Mouse (Mus musculus): ENCODE measurements at regions not wholly inside any gene's neighbourhood (a gene's known extent, or its start where the extent isn't known, plus 50 kb on each side); places are given as distances from the start of the nearest gene placed in this dataset.

DNA sequence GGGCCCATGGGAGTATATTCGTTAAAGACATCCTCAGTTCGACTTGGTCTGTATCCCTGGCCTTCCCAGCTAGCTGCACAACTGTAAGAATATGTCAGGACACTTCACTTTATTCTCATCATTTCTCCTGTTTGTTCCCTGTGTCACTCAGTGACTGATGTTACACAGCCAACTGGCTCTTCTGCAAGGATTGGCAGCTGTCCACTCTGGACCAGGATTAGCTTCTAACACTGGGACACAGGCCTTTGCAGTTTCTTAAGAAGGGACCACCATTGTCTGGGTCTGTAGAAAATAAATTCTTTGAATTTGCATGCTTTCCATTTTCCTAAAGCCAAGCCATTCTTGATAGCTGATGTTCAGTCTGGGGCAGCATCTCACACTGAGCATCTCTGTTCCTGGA, 622.1 kb upstream of the Camk1g start:
- H3K4me2 ChIP-seq = no peak overlapping the region
- WGBS = 59% methylated on average over 2 of the region's 2 CpGs
- H3K4me1 ChIP-seq (ENCODE audit: insufficient read depth) = no peaks in the 10 kb centered on the region
- H3K27me3 ChIP-seq (ENCODE audit: insufficient read depth, low read length) = peaks cover 2% of the 10 kb centered on the region; the same call in 1 of the 2 replicates
- DNase-seq = no peak
- H3K36me3 ChIP-seq (ENCODE audit: insufficient read depth) = no peaks in the 10 kb centered on the region
- H3K27ac ChIP-seq (ENCODE audit: low read depth) = no peak overlapping the region
- no peaks in the 10 kb centered on the region for H3K9me3 ChIP-seq (ENCODE audit: low read depth, low read length)
- no peak overlapping the region for H3K4me3 ChIP-seq (ENCODE audit: low read depth, low read length)
- ATAC-seq (ENCODE audit: insufficient read depth) = no peak
- no peak for TF ChIP-seq CTCF (IDR thresholded peaks at IDR 0.05; ENCODE audit: low read depth)
- no peak overlapping the region for H3K9ac ChIP-seq

DNA sequence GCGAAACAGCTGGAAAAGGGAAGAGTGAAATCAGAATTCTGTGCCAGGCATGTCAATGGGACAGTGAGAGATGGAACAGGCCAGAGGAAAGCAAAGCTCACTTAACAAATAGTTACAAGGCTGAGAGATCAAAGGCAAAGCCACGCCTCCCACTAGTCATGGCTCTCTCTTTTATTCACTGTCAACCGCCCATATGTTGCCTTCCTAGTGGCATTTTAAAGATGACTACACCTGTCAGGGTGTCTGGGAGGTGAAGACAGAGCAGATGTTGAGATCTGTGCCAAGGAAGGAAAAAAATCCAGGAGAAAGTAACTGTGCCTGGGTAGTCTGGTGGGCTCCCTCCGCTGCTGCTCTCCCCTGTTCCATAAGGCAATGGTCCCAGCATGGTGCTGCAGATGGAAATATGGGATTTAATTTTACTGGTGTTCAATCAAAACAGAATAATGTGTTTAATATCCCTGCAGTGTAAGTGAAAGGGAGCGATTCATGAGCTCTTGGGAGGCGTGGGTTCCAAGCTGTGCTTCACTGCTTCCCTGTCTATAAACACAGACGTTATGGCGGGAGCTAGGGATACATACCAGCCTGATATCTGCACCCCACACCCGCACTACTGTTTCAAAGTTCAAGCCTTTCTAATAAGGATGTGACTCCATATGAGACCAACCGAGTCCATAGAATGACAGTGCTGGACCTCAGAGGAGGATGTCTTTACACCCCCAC, 620.0 kb upstream of the Camk1g start:
- DNase-seq (peak; percentile 52), ATAC-seq (ENCODE audit: insufficient read depth) (no peak)
- Histone ChIP-seq H3K9ac (no peak overlapping the region), H3K27ac (ENCODE audit: low read depth) (no peak overlapping the region), H3K4me3 (ENCODE audit: low read depth, low read length) (no peak overlapping the region), H3K36me3 (ENCODE audit: insufficient read depth) (no peaks in the 10 kb centered on the region), H3K4me2 (no peak overlapping the region), H3K4me1 (ENCODE audit: insufficient read depth) (no peaks in the 10 kb centered on the region), H3K9me3 (ENCODE audit: low read depth, low read length) (no peaks in the 10 kb centered on the region), H3K27me3 (ENCODE audit: insufficient read depth, low read length) (peaks cover 2% of the 10 kb centered on the region; the same call in 1 of the 2 replicates)
- no peak for TF ChIP-seq CTCF (IDR thresholded peaks at IDR 0.05; ENCODE audit: low read depth)
- WGBS = 50% methylated on average over 10 of the region's 10 CpGs

DNA sequence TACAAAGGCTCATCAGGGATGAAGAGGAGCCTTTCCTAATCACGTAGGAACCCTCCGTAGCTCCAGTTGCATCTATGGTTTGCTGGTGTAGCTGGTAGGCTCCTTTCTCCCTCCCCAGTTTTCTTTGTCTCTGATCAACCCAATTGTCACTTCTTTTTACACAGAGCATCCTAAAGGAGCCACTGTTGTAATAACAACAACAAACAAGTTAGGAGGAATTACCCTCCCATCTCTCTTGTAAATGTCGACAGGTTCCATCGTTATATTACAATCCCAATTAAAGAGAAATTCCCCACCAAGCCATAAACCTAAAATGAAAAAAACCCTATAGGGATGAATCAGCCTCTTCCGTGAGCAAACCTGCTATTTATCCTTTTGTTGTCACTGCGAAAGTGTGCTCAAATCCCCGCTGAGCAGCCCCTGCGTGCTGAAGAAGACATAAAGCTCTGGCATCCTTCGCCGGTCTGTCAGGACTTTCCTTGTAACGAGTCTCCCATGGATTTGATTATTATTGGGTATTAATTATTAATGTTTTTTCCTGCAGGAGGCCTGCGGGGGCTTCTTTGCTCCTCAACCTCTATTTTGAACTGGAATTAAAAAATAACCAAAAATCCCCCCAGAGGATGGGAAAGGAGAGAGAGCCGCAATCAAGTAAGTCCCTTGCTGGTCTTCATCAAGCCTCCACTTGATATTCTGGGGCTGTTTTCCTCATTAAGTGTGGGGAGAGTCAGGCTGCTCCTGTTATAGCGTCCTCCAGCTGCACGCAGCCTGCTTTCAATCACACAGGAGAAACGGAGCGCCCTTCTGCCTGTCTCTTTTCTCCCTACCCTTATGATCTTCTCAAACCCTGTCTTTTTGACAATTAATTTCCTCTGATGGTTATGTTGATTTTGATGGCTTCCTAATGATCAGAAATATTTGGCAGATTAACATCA, 619.1 kb upstream of the Camk1g start:
- no peak overlapping the region for H3K9ac ChIP-seq
- no peaks in the 10 kb centered on the region for H3K4me1 ChIP-seq (ENCODE audit: insufficient read depth)
- no peak for TF ChIP-seq CTCF (IDR thresholded peaks at IDR 0.05; ENCODE audit: low read depth)
- H3K4me2 ChIP-seq = no peak overlapping the region
- H3K36me3 ChIP-seq (ENCODE audit: insufficient read depth) = no peaks in the 10 kb centered on the region
- no peak overlapping the region for H3K4me3 ChIP-seq (ENCODE audit: low read depth, low read length)
- 35% methylated on average over 17 of the region's 17 CpGs for WGBS
- no peak for ATAC-seq (ENCODE audit: insufficient read depth)
- peaks cover 2% of the 10 kb centered on the region; the same call in 1 of the 2 replicates for H3K27me3 ChIP-seq (ENCODE audit: insufficient read depth, low read length)
- no peak overlapping the region for H3K27ac ChIP-seq (ENCODE audit: low read depth)
- peak; percentile 49 for DNase-seq
- H3K9me3 ChIP-seq (ENCODE audit: low read depth, low read length) = no peaks in the 10 kb centered on the region

DNA sequence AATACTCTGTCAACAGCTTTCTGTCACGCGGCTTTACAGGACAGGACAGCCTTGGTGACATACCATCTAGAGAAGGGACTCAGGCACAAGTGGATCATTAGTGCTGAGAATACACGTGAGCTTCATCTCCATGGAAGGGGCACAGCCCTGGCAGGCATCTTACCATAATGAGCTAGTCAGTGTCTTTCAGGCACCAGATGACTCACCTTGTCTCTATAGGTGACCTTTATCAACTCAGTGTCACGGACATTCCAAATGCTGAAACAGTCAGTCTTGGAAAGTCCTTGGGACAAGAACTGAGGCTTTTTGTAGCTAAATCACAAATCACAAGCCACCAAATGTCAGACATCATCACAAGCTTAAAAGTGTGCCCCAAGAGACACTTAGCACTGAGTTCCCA, 610.5 kb upstream of the Camk1g start:
- Histone ChIP-seq H3K36me3 (ENCODE audit: insufficient read depth) (no peaks in the 10 kb centered on the region), H3K4me3 (ENCODE audit: low read depth, low read length) (no peak overlapping the region), H3K4me2 (no peak overlapping the region), H3K9me3 (ENCODE audit: low read depth, low read length) (no peaks in the 10 kb centered on the region), H3K9ac (no peak overlapping the region), H3K27me3 (ENCODE audit: insufficient read depth, low read length) (no peaks in the 10 kb centered on the region), H3K27ac (ENCODE audit: low read depth) (no peak overlapping the region), H3K4me1 (ENCODE audit: insufficient read depth) (no peaks in the 10 kb centered on the region)
- WGBS = 72% methylated on average over 4 of the region's 4 CpGs
- DNase-seq (no peak), ATAC-seq (ENCODE audit: insufficient read depth) (no peak)
- TF ChIP-seq CTCF (IDR thresholded peaks at IDR 0.05; ENCODE audit: low read depth) = no peak

DNA sequence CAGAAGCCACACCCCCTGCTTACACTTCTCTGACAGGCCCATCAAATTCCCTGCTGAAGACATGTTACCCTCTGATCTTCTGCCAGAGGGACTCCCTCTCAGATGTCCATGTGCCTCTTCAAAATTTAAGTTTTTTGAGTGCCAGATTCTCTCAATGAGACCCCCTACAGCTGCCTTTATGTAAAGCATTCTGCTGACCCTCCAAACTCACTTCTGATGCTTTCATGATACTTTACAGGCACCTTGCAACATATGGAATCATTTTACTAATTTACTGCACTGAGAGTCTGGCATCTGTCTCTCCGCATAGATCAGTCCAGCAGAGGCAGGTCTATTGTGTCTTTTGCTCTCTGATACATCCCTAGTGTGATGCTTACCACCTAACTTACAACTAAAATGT, 601.4 kb upstream of the Camk1g start:
- Histone ChIP-seq H3K4me1 (ENCODE audit: insufficient read depth) (peaks cover 7% of the 10 kb centered on the region; the same call in 1 of the 2 replicates), H3K36me3 (ENCODE audit: insufficient read depth) (no peaks in the 10 kb centered on the region), H3K4me2 (no peak overlapping the region), H3K9ac (no peak overlapping the region), H3K27me3 (ENCODE audit: insufficient read depth, low read length) (no peaks in the 10 kb centered on the region), H3K4me3 (ENCODE audit: low read depth, low read length) (no peak overlapping the region), H3K27ac (ENCODE audit: low read depth) (no peak overlapping the region), H3K9me3 (ENCODE audit: low read depth, low read length) (no peaks in the 10 kb centered on the region)
- ATAC-seq (ENCODE audit: insufficient read depth) = peak; percentile 52
- WGBS = 45% methylated on average over 1 of the region's 1 CpGs
- DNase-seq = peak; percentile 54
- no peak for TF ChIP-seq CTCF (IDR thresholded peaks at IDR 0.05; ENCODE audit: low read depth)

DNA sequence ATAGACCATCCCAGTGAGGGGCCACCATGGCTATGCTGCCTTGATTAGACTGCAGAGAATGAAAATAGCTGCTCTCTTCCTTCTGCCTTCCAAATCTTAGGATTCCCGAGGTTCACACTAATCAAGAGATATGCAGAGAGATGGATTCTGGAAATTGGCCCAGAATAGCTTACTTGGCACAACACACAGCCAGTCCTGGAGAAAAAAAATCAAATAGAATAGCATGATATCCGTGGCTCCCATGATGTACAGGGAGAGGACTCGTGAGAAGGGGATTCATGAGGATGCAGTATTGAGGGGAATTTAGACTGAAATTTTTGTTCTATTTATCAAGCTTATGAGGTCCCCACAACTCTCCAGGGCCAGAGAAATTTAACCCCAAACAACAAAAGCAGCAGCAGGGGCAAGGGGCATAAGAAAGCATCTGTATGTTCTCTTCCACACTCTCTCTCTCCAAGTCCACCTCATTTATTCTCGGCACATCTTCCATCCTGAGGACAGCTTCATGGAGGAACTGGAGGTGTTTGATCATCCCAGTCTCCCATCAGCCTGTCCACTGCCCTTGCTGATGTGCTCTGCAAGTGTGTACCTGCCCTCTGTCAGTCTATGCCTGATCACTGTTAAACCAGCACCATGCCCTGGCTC, 599.3 kb upstream of the Camk1g start:
- Histone ChIP-seq H3K27ac (ENCODE audit: low read depth) (peak overlapping the region; percentile 67; the same call in 1 of the 2 replicates), H3K4me3 (ENCODE audit: low read depth, low read length) (no peak overlapping the region), H3K4me2 (no peak overlapping the region), H3K4me1 (ENCODE audit: insufficient read depth) (peaks cover 7% of the 10 kb centered on the region; the same call in 1 of the 2 replicates), H3K36me3 (ENCODE audit: insufficient read depth) (no peaks in the 10 kb centered on the region), H3K27me3 (ENCODE audit: insufficient read depth, low read length) (no peaks in the 10 kb centered on the region), H3K9ac (no peak overlapping the region), H3K9me3 (ENCODE audit: low read depth, low read length) (no peaks in the 10 kb centered on the region)
- TF ChIP-seq CTCF (IDR thresholded peaks at IDR 0.05; ENCODE audit: low read depth) = no peak
- peak; percentile 68 for ATAC-seq (ENCODE audit: insufficient read depth)
- DNase-seq = peak; percentile 82
- 41% methylated on average over 4 of the region's 4 CpGs for WGBS

All from lung, embryonic 14.5 days (tissue).